Comparison of ENCODE assay signal across 10 mouse cellular contexts in genomic region chr13:76802051-76802728, GRCm38 (mm10).
DNase-seq lines count a peak whose midpoint lies in the region; ATAC-seq lines count a peak whose summit lies in the region.
"Had no signal": no experiment of that assay in that cellular context is flagged by ENCODE, and none has a peak within 500 bp of the region (broad histone marks: within the 10 kb centered on the region; RNA-seq: fewer than 3 reads in every experiment).

No protein-coding gene starts in this region.

- H3K27ac ChIP-seq in hindbrain, embryonic 16.5 days (ENCODE audit: low read depth, low read length): no peak overlapping the region
- no peak overlapping the region for H3K27ac ChIP-seq in neural tube, embryonic 14.5 days (ENCODE audit: low read depth, low read length)
- H3K27ac ChIP-seq: limb, embryonic 12.5 days; stomach, embryonic 15.5 days had no signal

- H3K9me3 ChIP-seq in hindbrain, embryonic 16.5 days (ENCODE audit: control insufficient read depth, low read length): no peaks in the 10 kb centered on the region
- no peaks in the 10 kb centered on the region for H3K9me3 ChIP-seq in neural tube, embryonic 14.5 days (ENCODE audit: control insufficient read depth, low read length)
- H3K9me3 ChIP-seq: limb, embryonic 12.5 days; stomach, embryonic 15.5 days had no signal

- no peak overlapping the region for H3K4me3 ChIP-seq in hindbrain, embryonic 16.5 days (ENCODE audit: low read length)
- no peak overlapping the region for H3K4me3 ChIP-seq in neural tube, embryonic 14.5 days (ENCODE audit: low read depth, low read length)
- H3K4me3 ChIP-seq: limb, embryonic 12.5 days; stomach, embryonic 15.5 days had no signal

- no peak overlapping the region for H3K4me2 ChIP-seq in hindbrain, embryonic 16.5 days (ENCODE audit: low read length)
- no peak overlapping the region for H3K4me2 ChIP-seq in neural tube, embryonic 14.5 days (ENCODE audit: low read depth, low read length)
- H3K4me2 ChIP-seq: limb, embryonic 12.5 days; stomach, embryonic 15.5 days had no signal

- no peak overlapping the region for H3K9ac ChIP-seq in hindbrain, embryonic 16.5 days (ENCODE audit: low read depth, low read length)
- H3K9ac ChIP-seq in neural tube, embryonic 14.5 days (replicated peaks; ENCODE audit: low read depth, low read length): no peak overlapping the region
- H3K9ac ChIP-seq: limb, embryonic 12.5 days; stomach, embryonic 15.5 days had no signal

- no peaks in the 10 kb centered on the region for H3K36me3 ChIP-seq in hindbrain, embryonic 16.5 days (ENCODE audit: control insufficient read depth, insufficient read depth, low read length)
- H3K36me3 ChIP-seq in neural tube, embryonic 14.5 days (ENCODE audit: control insufficient read depth, insufficient read depth, low read length): no peaks in the 10 kb centered on the region
- H3K36me3 ChIP-seq: limb, embryonic 12.5 days; stomach, embryonic 15.5 days had no signal

- 31% methylated on average over 3 of the region's 3 CpGs for WGBS in hindbrain, embryonic 16.5 days
- WGBS in neural tube, embryonic 14.5 days: 48% methylated on average over 3 of the region's 3 CpGs

- peak; percentile 14 for DNase-seq in left cerebral cortex, adult 11 months (ENCODE audit: low spot score)
- DNase-seq in left cerebral cortex, adult 8-10 months (ENCODE audit: low spot score in 2 of 2): no peak
- peak; percentile 69 for DNase-seq in brain, embryonic 18.5 days (ENCODE audit: low read depth, low spot score)
- DNase-seq in adrenal gland, postnatal 25 days: no peak
- DNase-seq in liver: no peak

- H3K4me1 ChIP-seq in hindbrain, embryonic 16.5 days (ENCODE audit: control insufficient read depth, insufficient read depth, low read depth, low read length): no peaks in the 10 kb centered on the region
- no peaks in the 10 kb centered on the region for H3K4me1 ChIP-seq in neural tube, embryonic 14.5 days (ENCODE audit: control insufficient read depth, insufficient read depth, low read length)
- H3K4me1 ChIP-seq: limb, embryonic 12.5 days; stomach, embryonic 15.5 days had no signal

- no peaks in the 10 kb centered on the region for H3K27me3 ChIP-seq in hindbrain, embryonic 16.5 days (replicated peaks; ENCODE audit: control insufficient read depth, insufficient read depth, low read length)
- H3K27me3 ChIP-seq in neural tube, embryonic 14.5 days (ENCODE audit: control insufficient read depth, insufficient read depth, low read length): no peaks in the 10 kb centered on the region
- H3K27me3 ChIP-seq: stomach, embryonic 15.5 days had no signal

- peak; percentile 93 for ATAC-seq in hindbrain, embryonic 16.5 days
- peak; percentile 95 for ATAC-seq in neural tube, embryonic 14.5 days (ENCODE audit: low read depth)
- ATAC-seq in erythroblast, adult 5-6 weeks (replicated peaks; ENCODE audit: low FRiP score, poor library complexity, severe bottlenecking): no peak

Comparison
In these comparisons a context has a peak if more than half of its experiments do, and no peak if none do; other contexts are left out.
1. DNase-seq: peak in left cerebral cortex, adult 11 months (single experiment) and brain, embryonic 18.5 days (single experiment); none in left cerebral cortex, adult 8-10 months (0 of 2), adrenal gland, postnatal 25 days (single experiment) and liver (single experiment).